Comparison of ENCODE assay signal across 20 mouse cellular contexts in the genomic region with DNA sequence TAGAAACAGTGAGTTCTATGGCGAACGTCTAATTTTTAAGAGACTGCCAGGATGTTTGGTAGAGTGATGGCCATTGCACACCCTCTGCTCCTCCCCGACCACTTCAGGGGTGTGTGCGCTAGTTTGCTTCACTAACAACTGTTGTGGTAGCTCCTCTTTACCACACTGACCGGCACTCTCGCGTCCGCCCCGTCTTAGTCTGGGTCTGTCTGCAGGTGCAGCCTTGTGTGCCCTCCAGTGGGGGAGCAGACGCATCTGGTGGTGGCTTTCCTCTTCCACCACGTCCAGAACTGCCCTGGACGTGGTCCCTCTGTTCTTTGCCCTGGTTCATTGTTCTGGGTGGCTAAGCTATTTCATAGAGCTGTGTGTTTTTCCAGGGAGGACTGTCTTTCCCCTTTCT. TPM values are rescaled to one million over a fixed set of nuclear protein-coding genes. Genes with fewer than 3 reads are reported as not detected.
DNase-seq lines count a peak whose midpoint lies in the region; ATAC-seq and TF ChIP-seq lines count a peak whose summit lies in the region.
"Had no signal": no experiment of that assay in that cellular context is flagged by ENCODE, and none has a peak within 500 bp of the region (broad histone marks: within the 10 kb centered on the region; RNA-seq: fewer than 3 reads in every experiment).

No protein-coding gene starts in this region.

- DNase-seq in adrenal gland, postnatal 14 days: peak; percentile 4
- DNase-seq in adrenal gland, adult (ENCODE audit: inconsistent age in 2 of 2, low spot score in 1 of 2): no peak
- DNase-seq in kidney, adult 8-10 months: no peak
- DNase-seq in spleen, adult 2 months (ENCODE audit: low read depth in 1 of 2, low spot score in 2 of 2): no peak
- no peak for DNase-seq in spleen, postnatal 14 days (ENCODE audit: low spot score in 2 of 2)
- DNase-seq: adrenal gland, adult 8-10 months; adrenal gland, postnatal 36 days; cerebellum, adult 18-20 months; cerebellum, adult 9-10 months; cerebellum, postnatal 14 days; gastrocnemius, postnatal 25 days had no signal

- H3K4me3 ChIP-seq in kidney, embryonic 16.5 days (ENCODE audit: low read length): no peak overlapping the region
- H3K4me3 ChIP-seq in spleen, adult 2 months (ENCODE audit: extremely low read depth, insufficient read depth, insufficient read length): no peak overlapping the region
- H3K4me3 ChIP-seq: forebrain, embryonic 10.5 days; forebrain, embryonic 13.5 days; hindbrain, embryonic 12.5 days; hindbrain, embryonic 15.5 days had no signal

- peaks cover 12% of the 10 kb centered on the region; the same call in 1 of the 2 replicates for H3K36me3 ChIP-seq in kidney, embryonic 16.5 days (ENCODE audit: insufficient read depth, low read length)
- peaks cover 11% of the 10 kb centered on the region for H3K36me3 ChIP-seq in spleen, adult 2 months (ENCODE audit: control insufficient read depth, insufficient read depth, low read length)
- H3K36me3 ChIP-seq: G1E had no signal

- no peak for TF ChIP-seq CTCF in spleen, adult 2 months (IDR thresholded peaks at IDR 0.05; ENCODE audit: extremely low read depth, insufficient read depth, insufficient read length, insufficient replicate concordance)

- no peak for ATAC-seq in kidney, embryonic 16.5 days (ENCODE audit: low FRiP score, low TSS enrichment)
- ATAC-seq: forebrain, embryonic 13.5 days; forebrain, embryonic 16.5 days; Patski had no signal

- H3K9ac ChIP-seq in kidney, embryonic 16.5 days (replicated peaks; ENCODE audit: low read length): no peak overlapping the region
- H3K9ac ChIP-seq: forebrain, embryonic 13.5 days; hindbrain, embryonic 12.5 days; hindbrain, embryonic 15.5 days had no signal

- H3K27ac ChIP-seq in kidney, embryonic 16.5 days (ENCODE audit: low read length): peak overlapping the region; percentile 34; the same call in 1 of the 2 replicates
- peak overlapping the region; percentile 42; the same call in 1 of the 2 replicates for H3K27ac ChIP-seq in spleen, adult 2 months (ENCODE audit: insufficient read depth, low read length)
- H3K27ac ChIP-seq: forebrain, embryonic 10.5 days; forebrain, embryonic 13.5 days; hindbrain, embryonic 12.5 days; hindbrain, embryonic 15.5 days had no signal

- 82% methylated on average over 12 of the region's 12 CpGs for WGBS in kidney, embryonic 16.5 days
- WGBS in spleen, adult 2 months: 43% methylated on average over 12 of the region's 12 CpGs

- peaks cover 25% of the 10 kb centered on the region for H3K4me1 ChIP-seq in kidney, embryonic 16.5 days (ENCODE audit: insufficient read depth, low read length)
- H3K4me1 ChIP-seq in spleen, adult 2 months (ENCODE audit: control insufficient read depth, insufficient read depth, insufficient read length): peaks cover 41% of the 10 kb centered on the region

- TF ChIP-seq POLR2A in spleen, adult 2 months (IDR thresholded peaks at IDR 0.05; ENCODE audit: low read depth, low read length): no peak

- no peaks in the 10 kb centered on the region for H3K9me3 ChIP-seq in kidney, embryonic 16.5 days (ENCODE audit: low read length)
- H3K9me3 ChIP-seq: forebrain, embryonic 13.5 days; hindbrain, embryonic 15.5 days had no signal

- no peaks in the 10 kb centered on the region for H3K27me3 ChIP-seq in kidney, embryonic 16.5 days (ENCODE audit: insufficient read depth, low read length)
- no peaks in the 10 kb centered on the region for H3K27me3 ChIP-seq in spleen, adult 2 months (ENCODE audit: control insufficient read depth, insufficient read depth, low read length)
- H3K27me3 ChIP-seq: forebrain, embryonic 13.5 days; hindbrain, embryonic 12.5 days; hindbrain, embryonic 15.5 days; Patski had no signal

- H3K4me2 ChIP-seq in kidney, embryonic 16.5 days (replicated peaks; ENCODE audit: low read depth, low read length): no peak overlapping the region
- H3K4me2 ChIP-seq: forebrain, embryonic 13.5 days; heart, embryonic 11.5 days; hindbrain, embryonic 12.5 days; hindbrain, embryonic 15.5 days had no signal

RNA-seq across cellular contexts. Expression of a gene that starts 40.5 kb away (rescaled TPM):
- total RNA-seq in adrenal gland, postnatal 14 days (2021): 42.8 and 43.6 TPM in 2 replicates
- polyA plus RNA-seq in kidney, embryonic 16.5 days (2015; fragmentation: Nextera tagmentation; extraction: Ambion mirVana): 25.9 and 26.0 TPM in 2 replicates
- polyA plus RNA-seq in spleen, adult 2 months (2012; rRNA removed): 30.5 and 33.1 TPM in 2 replicates
